Mouse (Mus musculus): Measurements from ENCODE around the gene Efcab3. TPM values are rescaled to one million over a fixed set of nuclear protein-coding genes. Genes with fewer than 3 reads are reported as not detected.
A peak's percentile ranks its signal among the peaks of the same experiment; 100 is the strongest.
"Not testable (repeated sequence)": the region's sequence is repeated elsewhere in the genome, so short reads cannot be mapped to it uniquely, and the experiment has no call there.

Efcab3 gene
- polyA plus RNA-seq (2017; shearing (Covaris generic)): not detected

GRCm38 (mm10) chr11:105063292-105063691, at the start of gene Efcab3:
Gene Efcab3 (plus strand): TSS chr11:105063592.
- no peak for ATAC-seq

DNA sequence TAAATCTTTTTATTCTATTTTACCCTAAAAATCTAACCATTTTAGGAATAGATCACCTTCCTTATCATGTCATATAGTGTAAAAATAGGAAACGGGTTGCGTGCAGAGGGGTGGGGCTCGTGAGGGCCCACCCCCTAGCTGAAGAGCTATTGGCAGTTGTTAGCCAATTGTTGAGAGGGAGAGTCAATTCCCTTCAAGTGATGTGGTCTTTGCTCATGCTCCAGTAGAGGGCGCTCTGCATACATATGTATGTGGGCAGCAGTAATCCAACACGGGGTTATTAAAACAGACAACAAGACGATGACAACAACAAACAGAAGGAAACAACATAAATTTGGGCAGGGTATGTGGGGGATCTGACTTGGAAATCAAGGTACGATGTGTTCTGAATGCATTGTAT, 42.3 kb upstream of the Efcab3 start:
- ATAC-seq: no peak

DNA sequence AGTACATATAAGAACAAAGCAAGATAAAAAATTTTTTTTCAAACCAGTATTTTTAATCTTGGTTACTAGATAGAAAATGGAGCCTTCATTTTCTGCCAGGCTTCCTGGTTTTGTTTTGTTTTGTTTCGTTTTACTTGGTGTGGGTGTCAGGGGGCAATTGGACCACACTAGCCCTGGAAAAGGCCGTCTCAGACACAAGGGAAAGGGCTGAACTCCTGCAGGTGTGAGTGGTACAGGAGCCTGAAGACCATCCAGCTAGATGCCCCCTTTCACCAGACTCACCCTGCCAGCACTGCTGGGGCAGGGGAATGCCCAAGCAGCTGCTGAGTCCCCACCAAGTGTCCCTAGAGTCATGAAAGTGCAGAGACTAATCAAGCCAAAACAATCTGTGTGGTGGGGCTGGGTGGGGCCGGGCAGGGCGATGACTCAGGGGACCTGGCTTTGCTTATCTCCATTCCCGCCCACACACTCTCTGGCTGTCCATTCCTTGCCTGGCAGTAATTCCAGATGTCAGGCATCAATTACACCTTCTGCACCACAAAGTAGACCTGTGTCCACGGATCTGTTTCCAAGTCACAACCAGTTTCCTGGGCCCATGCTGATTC, 34.5 kb upstream of the Efcab3 start:
- no peak for ATAC-seq

GRCm38 (mm10) chr11:105029525-105029924, 33.9 kb upstream of the Efcab3 start:
- no peak for ATAC-seq

GRCm38 (mm10) chr11:105030229-105030628, 33.2 kb upstream of the Efcab3 start:
- no peak for ATAC-seq

DNA sequence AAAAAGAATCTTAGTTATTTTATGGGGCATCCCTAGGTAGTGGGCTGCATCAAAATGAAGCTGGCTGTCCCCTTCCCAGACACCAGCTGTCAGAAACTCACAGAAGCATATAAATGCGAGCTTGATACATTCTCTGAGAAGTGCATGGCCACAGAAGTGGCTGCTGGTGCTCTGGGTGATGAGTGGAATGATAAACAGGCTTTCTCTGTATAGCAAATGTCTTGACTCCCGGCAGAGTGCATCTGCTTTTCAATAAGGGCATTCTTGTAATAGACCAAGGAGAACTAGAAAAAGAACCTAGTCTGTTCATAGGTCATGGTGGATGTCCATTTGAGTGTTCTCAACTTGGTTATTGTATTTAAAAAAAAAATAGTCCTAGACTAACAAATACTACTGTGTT, 32.3 kb upstream of the Efcab3 start:
- ATAC-seq: no peak

GRCm38 (mm10) chr11:105035081-105035480, 28.3 kb upstream of the Efcab3 start:
- no peak for ATAC-seq

DNA sequence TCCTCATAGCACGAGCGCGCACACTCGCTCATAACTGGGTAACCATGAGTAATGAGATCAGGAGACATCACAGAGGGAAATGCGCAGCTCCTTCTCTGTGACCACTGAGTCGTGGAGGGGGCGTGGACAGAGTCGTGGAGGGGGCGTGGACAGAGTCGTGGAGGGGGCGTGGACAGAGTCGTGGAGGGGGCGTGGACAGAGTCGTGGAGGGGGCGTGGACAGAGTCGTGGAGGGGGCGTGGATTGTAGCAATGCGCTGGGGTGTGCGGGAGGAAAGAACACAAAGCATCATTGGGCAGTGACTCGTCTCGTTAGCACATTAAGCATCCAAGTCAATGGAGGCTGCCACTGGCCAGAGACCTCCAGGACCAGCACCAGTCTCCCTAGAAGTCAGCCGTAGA, 49.1 kb downstream of the Efcab3 start:
- ATAC-seq: not testable (repeated sequence)

DNA sequence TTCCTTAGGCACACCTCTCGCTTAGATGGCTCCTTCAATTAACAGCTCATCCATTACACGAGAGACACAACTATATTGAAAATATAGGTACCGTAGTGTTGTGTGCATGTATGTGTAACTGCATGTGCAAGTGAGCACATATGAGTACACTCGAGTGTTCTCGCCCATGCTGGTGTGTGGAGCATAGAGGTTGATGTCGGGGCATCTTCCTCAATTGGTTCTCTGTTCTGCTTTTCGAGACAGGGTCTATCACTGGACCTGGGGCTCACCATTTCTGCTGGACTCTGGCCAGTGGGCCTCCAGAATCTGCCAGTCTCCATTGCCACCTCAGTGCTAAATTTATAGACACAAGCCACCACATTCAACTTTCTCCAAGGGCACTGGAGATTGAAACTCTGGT, 54.4 kb downstream of the Efcab3 start:
- no peak for ATAC-seq

GRCm38 (mm10) chr11:105120551-105121061, 57.2 kb downstream of the Efcab3 start:
- no peak for ATAC-seq

DNA sequence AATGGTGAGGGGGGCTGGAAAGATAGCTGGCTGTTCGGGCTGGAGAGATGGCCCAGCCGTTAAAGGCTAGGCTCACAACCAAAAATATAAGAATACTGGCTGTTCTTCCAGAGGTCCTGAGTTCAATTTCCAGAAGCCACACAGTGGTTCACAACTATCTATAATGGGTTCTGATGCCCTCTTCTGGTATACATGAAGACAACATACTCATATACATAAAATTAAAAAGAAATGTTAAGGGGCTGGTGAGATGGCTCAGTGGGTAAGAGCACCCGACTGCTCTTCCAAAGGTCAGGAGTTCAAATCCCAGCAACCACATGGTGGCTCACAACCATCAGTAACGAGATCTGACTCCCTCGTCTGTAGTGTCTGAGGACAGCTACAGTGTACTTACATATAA, 58.4 kb downstream of the Efcab3 start:
- not testable (repeated sequence) for ATAC-seq

GRCm38 (mm10) chr11:105123986-105124385, 60.6 kb downstream of the Efcab3 start:
- ATAC-seq: no peak

GRCm38 (mm10) chr11:105125735-105126519, 62.5 kb downstream of the Efcab3 start, which contains the start of gene Mettl2:
Gene Mettl2 (plus strand): TSS chr11:105126425.
- peak; percentile 86 for ATAC-seq

DNA sequence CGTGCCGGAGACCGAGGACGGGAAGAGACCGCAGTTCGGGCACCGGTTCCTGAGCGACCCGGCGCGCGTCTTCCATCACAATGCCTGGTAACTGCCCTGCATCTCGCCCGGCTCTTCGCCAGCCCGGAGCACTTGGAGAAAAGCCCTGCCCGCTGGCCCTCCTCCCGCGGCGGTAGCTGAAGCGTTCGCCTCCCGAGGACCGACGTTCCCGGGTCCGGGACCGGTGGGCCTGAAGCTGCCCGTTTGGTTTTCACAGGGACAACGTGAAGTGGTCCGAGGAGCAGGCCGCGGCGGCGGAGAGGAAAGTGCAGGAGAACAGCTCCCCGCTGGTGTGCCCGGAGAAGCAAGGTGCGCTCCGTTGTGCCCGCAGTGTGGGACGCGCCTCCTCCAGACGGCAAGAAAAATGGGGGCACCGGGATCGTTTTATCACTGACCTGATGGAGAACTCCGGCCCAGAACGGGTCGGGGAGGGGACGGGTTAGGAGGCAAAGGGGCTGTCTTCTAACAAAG, 63.2 kb downstream of the Efcab3 start:
- no peak for ATAC-seq

- ATAC-seq: no peak
Measured at GRCm38 (mm10) chr11:105135692-105136091, 72.3 kb downstream of the Efcab3 start.

GRCm38 (mm10) chr11:105137255-105137654, 73.9 kb downstream of the Efcab3 start:
- not testable (repeated sequence) for ATAC-seq

- ATAC-seq: not testable (repeated sequence)
Measured at GRCm38 (mm10) chr11:105140512-105140911, 77.1 kb downstream of the Efcab3 start.

DNA sequence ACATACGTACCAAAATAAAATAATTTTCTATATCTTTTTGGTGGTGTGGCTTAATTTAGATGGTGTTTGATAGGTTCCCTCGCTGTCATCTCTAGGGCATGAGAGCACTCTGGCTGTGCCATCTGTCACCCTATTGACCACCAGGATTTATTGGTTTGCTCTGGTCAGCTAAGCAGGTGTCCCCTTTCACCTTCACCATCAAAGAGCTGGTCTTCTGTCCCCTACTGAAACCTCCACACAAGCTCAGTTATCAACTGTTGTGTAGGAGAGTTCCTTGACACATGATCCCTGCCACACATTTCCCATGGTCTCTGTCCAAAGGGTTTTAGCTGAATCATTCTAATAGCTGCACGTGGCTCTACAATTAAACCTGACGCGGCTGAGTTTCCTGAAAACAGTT, 77.7 kb downstream of the Efcab3 start:
- ATAC-seq: no peak

GRCm38 (mm10) chr11:105143564-105143963, 80.2 kb downstream of the Efcab3 start:
- ATAC-seq: no peak

GRCm38 (mm10) chr11:105144084-105144483, 80.7 kb downstream of the Efcab3 start:
- ATAC-seq: no peak

- ATAC-seq: no peak
Measured at GRCm38 (mm10) chr11:105144508-105145210, 81.3 kb downstream of the Efcab3 start.

DNA sequence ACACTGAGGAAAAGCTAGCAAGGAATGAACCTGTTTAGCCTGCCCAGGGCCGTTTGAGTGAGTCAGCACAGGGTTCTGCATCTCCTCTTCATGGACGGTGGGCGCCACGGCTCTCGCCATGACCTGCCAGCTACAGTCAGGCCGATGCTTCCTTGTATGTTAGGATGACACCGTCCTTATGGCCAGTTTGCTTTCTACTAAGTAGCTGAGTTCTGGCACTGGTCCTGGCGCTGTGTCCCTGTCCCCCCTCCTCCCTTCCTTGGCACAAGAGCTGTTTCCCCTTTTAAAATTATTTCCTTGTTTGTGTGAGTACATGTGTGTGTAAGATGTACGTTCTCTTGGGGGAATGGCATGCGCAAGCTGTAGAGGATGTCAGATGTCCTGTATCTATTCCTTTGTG, 81.8 kb downstream of the Efcab3 start:
- ATAC-seq: no peak

- ATAC-seq: no peak
Measured at GRCm38 (mm10) chr11:105146593-105146992, 83.2 kb downstream of the Efcab3 start, which contains the start of gene Gm10842. Gene Gm10842 (plus strand): TSS chr11:105146893.
